Mouse (Mus musculus): ENCODE data around the gene Adamtsl5.
A peak's percentile ranks its signal among the peaks of the same experiment; 100 is the strongest.
"Not testable (repeated sequence)": the region's sequence is repeated elsewhere in the genome, so short reads cannot be mapped to it uniquely, and the experiment has no call there.

Adamtsl5 gene

DNA sequence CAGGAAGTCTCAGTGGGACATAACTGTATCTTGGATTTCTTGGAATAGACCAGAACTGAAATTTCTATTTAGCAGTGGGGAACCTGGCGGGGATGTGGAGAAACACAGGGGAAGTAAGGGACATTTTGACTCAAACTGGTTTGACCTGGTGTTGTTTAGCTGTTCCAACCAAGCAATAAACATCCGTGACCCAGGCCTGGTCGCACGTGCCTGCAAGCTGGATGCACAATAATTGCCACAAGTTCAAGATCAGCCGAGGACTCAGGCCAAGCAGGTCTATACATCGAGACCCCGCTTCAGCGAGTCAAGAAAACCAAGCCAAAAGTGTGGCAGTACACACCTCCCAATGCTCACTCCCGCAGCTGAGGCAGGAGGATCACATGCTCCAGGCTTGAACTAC, 23.8 kb upstream of the Adamtsl5 start:
- no peak for DNase-seq (ENCODE audit: low read depth, low spot score)

GRCm38 (mm10) chr10:80371411-80371966, 23.3 kb upstream of the Adamtsl5 start:
- DNase-seq (ENCODE audit: low read depth, low spot score) = no peak

GRCm38 (mm10) chr10:80369995-80370747, 22.0 kb upstream of the Adamtsl5 start:
- no peak for DNase-seq (ENCODE audit: low read depth, low spot score)

DNA sequence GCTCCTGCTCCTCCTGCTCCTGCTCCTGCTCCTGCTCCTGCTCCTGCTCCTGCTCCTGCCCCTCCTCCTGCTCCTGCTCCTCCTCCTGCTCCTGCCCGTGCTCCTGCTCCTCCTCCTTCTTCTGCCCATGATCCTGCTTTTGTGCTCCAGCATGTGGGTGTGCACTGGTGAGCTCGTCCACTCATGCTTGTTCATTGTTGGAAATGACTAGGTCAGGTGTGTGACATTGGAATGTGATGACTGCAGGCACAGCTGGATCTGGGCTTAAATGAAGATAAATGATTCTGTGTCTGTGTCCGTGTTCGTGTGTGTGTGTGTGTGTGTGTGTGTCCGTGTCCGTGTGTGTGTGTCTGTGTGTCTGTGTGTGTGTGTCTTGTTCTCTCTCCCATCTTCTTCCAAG, 20.2 kb upstream of the Adamtsl5 start:
- no peak for DNase-seq (ENCODE audit: low read depth, low spot score)

DNA sequence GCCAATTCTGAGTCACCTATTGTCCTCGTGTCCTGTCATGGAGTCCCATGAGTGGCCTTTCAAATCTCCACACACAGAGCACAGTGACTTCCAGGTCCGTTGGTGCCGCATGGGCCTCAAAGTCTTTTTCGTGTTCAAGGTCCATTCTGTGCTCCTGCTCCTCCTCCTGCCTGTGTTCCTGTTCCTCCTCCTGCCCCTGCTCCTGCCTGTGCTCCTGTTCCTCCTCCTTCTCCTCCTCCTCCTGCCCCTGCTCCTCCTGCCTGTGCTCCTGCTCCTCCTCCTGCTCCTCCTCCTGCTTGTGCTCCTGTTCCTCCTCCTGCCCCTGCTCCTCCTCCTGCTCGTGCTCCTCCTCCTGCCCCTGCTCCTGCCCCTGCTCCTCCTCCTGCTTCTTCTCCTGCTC, 19.7 kb upstream of the Adamtsl5 start:
- DNase-seq (ENCODE audit: low read depth, low spot score) = no peak

GRCm38 (mm10) chr10:80365736-80366135, 17.5 kb upstream of the Adamtsl5 start:
- no peak for DNase-seq (ENCODE audit: low read depth, low spot score)

- no peak for DNase-seq (ENCODE audit: low read depth, low spot score)
Measured at GRCm38 (mm10) chr10:80363734-80364133, 15.5 kb upstream of the Adamtsl5 start.

GRCm38 (mm10) chr10:80357994-80358639, 9.9 kb upstream of the Adamtsl5 start:
- peak; percentile 75 for DNase-seq (ENCODE audit: low read depth, low spot score)

- DNase-seq (ENCODE audit: low read depth, low spot score) = no peak
Measured at GRCm38 (mm10) chr10:80357336-80357735, 9.1 kb upstream of the Adamtsl5 start.

- no peak for DNase-seq (ENCODE audit: low read depth, low spot score)
Measured at GRCm38 (mm10) chr10:80356737-80357136, 8.5 kb upstream of the Adamtsl5 start.

- peak; percentile 65 for DNase-seq (ENCODE audit: low read depth, low spot score)
Measured at GRCm38 (mm10) chr10:80356001-80356682, 7.9 kb upstream of the Adamtsl5 start, which contains the start of gene Plk5. Plk5 (plus strand) TSS chr10:80356459.

GRCm38 (mm10) chr10:80355431-80355830, 7.2 kb upstream of the Adamtsl5 start:
- DNase-seq (ENCODE audit: low read depth, low spot score) = peak; percentile 77

- no peak for DNase-seq (ENCODE audit: low read depth, low spot score)
Measured at GRCm38 (mm10) chr10:80352727-80353126, 4.5 kb upstream of the Adamtsl5 start.

- no peak for DNase-seq (ENCODE audit: low read depth, low spot score)
Measured at GRCm38 (mm10) chr10:80351896-80352295, 3.7 kb upstream of the Adamtsl5 start.

DNA sequence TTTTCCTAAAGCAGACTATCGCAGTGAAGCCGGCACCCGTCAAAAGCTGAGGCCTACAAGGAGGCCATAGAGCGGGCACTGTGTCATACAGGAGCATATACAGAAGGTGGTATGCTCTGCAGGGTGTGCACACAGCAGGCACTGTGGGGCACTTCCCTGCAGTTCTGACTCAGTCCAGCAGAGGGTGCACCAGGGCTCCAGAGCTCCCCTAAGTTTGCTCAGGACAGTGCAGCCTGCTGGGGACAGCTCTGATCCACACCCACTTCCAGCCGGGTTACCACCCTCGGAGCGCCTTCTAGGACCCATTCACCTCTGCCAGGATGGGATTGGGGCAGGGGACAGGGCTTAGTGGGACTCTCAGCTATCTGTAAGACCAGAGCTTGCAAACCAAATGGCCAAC, 2.1 kb upstream of the Adamtsl5 start:
- no peak for DNase-seq (ENCODE audit: low read depth, low spot score)

GRCm38 (mm10) chr10:80348981-80349380, 769 bp upstream of the Adamtsl5 start:
- DNase-seq (ENCODE audit: low read depth, low spot score) = no peak

- no peak for DNase-seq (ENCODE audit: low read depth, low spot score)
Measured at GRCm38 (mm10) chr10:80347514-80347967, 671 bp downstream of the Adamtsl5 start.

GRCm38 (mm10) chr10:80345929-80346328, 2.3 kb downstream of the Adamtsl5 start:
- DNase-seq (ENCODE audit: low read depth, low spot score) = not testable (repeated sequence)

GRCm38 (mm10) chr10:80345122-80345521, 3.1 kb downstream of the Adamtsl5 start:
- no peak for DNase-seq (ENCODE audit: low read depth, low spot score)

DNA sequence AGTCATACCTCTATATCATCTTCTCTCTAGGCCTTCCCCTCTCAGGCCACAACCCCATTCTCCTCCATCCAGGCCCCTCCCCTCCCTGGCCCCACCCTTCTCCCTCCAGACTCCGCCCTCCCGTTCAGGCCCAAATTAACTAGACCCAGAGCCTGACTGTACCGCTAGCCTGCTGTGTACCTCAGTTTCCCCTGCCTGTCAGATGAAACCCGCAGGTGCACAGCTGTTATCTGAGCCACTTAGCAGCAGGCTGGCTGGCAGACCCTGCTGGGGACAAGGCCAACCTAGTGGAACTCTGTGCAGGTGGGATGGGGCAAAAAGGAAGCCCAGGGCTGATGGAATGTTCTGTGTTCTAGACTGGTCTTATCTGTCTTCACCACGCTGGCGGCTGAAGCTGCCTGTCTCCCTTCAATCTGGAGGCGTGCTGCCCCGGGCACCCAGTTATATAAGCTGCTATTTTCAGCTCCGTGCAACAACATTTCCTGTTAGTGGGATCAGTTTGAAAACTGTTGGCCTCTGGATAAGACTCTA, 4.0 kb downstream of the Adamtsl5 start:
- DNase-seq (ENCODE audit: low read depth, low spot score) = no peak

GRCm38 (mm10) chr10:80343425-80343895, 4.8 kb downstream of the Adamtsl5 start:
- DNase-seq (ENCODE audit: low read depth, low spot score) = no peak

Data from retina, adult 2 months (tissue).